Mouse (Mus musculus) testis, adult 2 months (tissue): ENCODE measurements at regions not wholly inside any gene's neighbourhood (a gene's known extent, or its start where the extent isn't known, plus 50 kb on each side); places are given as distances from the start of the nearest gene placed in this dataset.

ENCODE experiments used
- CTCF ChIP-seq: fragments of 200-500 bp; IDR thresholded peaks from 2 replicates; pipeline ENCODE4 v1.5.1; 2012; ENCODE audit warnings: low read depth, mild to moderate bottlenecking, inconsistent platforms, low read length, moderate library complexity; ENCODE audit not compliant: control insufficient read depth, insufficient read depth, insufficient replicate concordance
- POLR2A ChIP-seq: fragments of 200-500 bp; IDR thresholded peaks from 2 replicates; pipeline ENCODE4 v1.6.1; 2012; ENCODE audit warnings: low read depth, mild to moderate bottlenecking, inconsistent platforms, low read length, moderate library complexity; ENCODE audit not compliant: control insufficient read depth

DNA sequence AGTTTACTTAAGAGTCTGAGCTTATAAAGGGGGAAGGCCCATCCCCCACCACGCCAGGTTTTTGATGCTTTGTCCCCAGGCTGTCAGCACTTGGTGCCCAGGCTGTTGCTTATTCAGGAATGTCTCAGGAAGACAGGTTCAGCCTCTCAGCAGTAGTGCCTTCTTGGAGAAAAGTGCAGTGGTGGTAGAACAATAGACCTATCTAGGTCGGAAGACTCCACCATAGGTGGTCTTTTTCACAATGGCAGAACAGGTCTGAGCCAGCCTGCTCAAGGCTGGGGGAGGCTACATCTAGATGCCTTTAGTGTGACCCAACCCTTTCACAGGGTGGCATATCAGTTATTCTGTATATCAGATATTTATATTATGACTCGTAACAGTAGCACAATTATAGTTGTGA lies 171.9 kb upstream of the Pum3 start:
- TF ChIP-seq POLR2A (no peak), CTCF (no peak)
